Mouse (Mus musculus): ENCODE measurements around the gene Abt1. TPM values are rescaled to one million over a fixed set of nuclear protein-coding genes. Genes with fewer than 3 reads are reported as not detected.

The Abt1 gene
- total RNA-seq, 2 experiments from 2014 or later: 3.8 to 4.2 TPM

Other genes with a start within 250 kb of the Abt1 start
- not detected for gene Vmn1r220, start 235.9 kb downstream of the Abt1 start, total RNA-seq (2021)
- not detected for gene Vmn1r221, start 209.7 kb downstream of the Abt1 start, total RNA-seq (2021)
- not detected for gene Vmn1r222, start 187.9 kb downstream of the Abt1 start, total RNA-seq (2021)
- gene Vmn1r223, start 176.7 kb downstream of the Abt1 start, total RNA-seq (2021): not detected
- 10 to 100 TPM in 1 of 2 experiments, 1 to 10 TPM in 1; 9.9 to 11.7 TPM for gene Zfp322a, start 54.7 kb downstream of the Abt1 start, total RNA-seq (2021)
- gene Btn1a1, start 42.0 kb upstream of the Abt1 start, total RNA-seq (2021): not detected
- gene Btn2a2, start 65.0 kb upstream of the Abt1 start, total RNA-seq (2021): not detected
- 100 to 1,000 TPM; 149 to 163 TPM for gene Hist1h4h, start 107.2 kb upstream of the Abt1 start, total RNA-seq (2021)
- 1 to 10 TPM in 1 of 2 experiments, under 1 TPM in 1; 0.73 to 1.9 TPM for gene Hist1h2af, start 110.0 kb upstream of the Abt1 start, total RNA-seq (2021)
- gene Hist1h3g, start 111.6 kb upstream of the Abt1 start, total RNA-seq (2021): under 1 TPM; 0.55 to 0.57 TPM
- gene Hist1h2bh, start 119.5 kb upstream of the Abt1 start, total RNA-seq (2021): 1 to 10 TPM; 1.0 to 1.1 TPM
- gene Hist1h3f, start 120.2 kb upstream of the Abt1 start, total RNA-seq (2021): 1 to 10 TPM; 3.0 to 4.8 TPM
- gene Hist1h4f, start 127.8 kb upstream of the Abt1 start, total RNA-seq (2021): 10 to 100 TPM in 1 of 2 experiments, 1 to 10 TPM in 1; 8.3 to 12.3 TPM
- gene Hist1h1d, start 129.4 kb upstream of the Abt1 start, total RNA-seq (2021): under 1 TPM; 0.83 to 0.89 TPM
- 10 to 100 TPM; 11.6 to 12.3 TPM for gene Hist1h3e, start 138.5 kb upstream of the Abt1 start, total RNA-seq (2021)
- under 1 TPM; 0.41 to 0.85 TPM for gene Hist1h2ae, start 147.4 kb upstream of the Abt1 start, total RNA-seq (2021)
- 1 to 10 TPM; 2.2 to 3.7 TPM for gene Hist1h2bg, start 147.5 kb upstream of the Abt1 start, total RNA-seq (2021)
- 1 to 10 TPM; 1.3 to 5.3 TPM for gene Hist1h2bf, start 150.3 kb upstream of the Abt1 start, total RNA-seq (2021)
- 1 to 10 TPM in 1 of 2 experiments, under 1 TPM in 1; 0.80 to 1.7 TPM for gene Hist1h2ad, start 150.5 kb upstream of the Abt1 start, total RNA-seq (2021)
- gene Hist1h3d, start 151.9 kb upstream of the Abt1 start, total RNA-seq (2021): 1 to 10 TPM; 3.2 to 3.7 TPM
- 10 to 100 TPM; 33.6 to 46.4 TPM for gene Hist1h4d, start 157.7 kb upstream of the Abt1 start, total RNA-seq (2021)
- 10 to 100 TPM; 13.2 to 15.7 TPM for gene Hist1h2be, start 197.3 kb upstream of the Abt1 start, total RNA-seq (2021)
- 10 to 100 TPM; 31.1 to 41.1 TPM for gene Hist1h1e, start 198.7 kb upstream of the Abt1 start, total RNA-seq (2021)

All from gastrocnemius, adult 18-20 months (tissue).